Comparison of ENCODE assay signal across 14 mouse cellular contexts in the genomic region with DNA sequence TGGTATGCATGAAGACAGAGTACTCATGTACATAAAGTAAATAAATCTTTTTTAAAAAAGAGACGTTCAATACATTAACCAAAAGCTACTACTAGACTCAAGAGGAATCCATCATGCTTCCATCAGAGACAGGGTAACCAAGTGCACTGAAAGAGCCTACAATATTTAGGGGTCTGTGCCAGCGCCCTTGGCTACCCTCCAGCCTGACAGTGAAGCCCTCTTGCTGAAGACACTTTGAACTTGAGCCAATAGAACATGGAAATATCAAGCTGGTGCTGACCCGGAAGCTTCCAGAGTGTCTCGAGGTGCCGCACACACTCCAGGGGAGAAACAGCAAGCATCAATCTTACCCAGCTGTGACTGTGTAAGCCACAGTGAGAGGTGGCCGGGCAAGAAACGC.
"Had no signal": no experiment of that assay in that cellular context is flagged by ENCODE, and none has a peak within 500 bp of the region (broad histone marks: within the 10 kb centered on the region; RNA-seq: fewer than 3 reads in every experiment).

No protein-coding gene starts in this region.

- H3K4me3 ChIP-seq: kidney, embryonic 15.5 days; liver, embryonic 13.5 days; midbrain, embryonic 12.5 days; midbrain, embryonic 15.5 days; neural tube, embryonic 12.5 days; neural tube, embryonic 15.5 days had no signal

- DNase-seq: kidney, adult 2 months; kidney, postnatal 14 days; kidney, postnatal 4 days; liver, embryonic 13.5 days; lung, embryonic 14.5 days; right cerebral cortex, postnatal 25 days; thymus, adult 18-20 months; thymus, postnatal 36 days had no signal

- H3K9me3 ChIP-seq: kidney, embryonic 15.5 days; liver, embryonic 13.5 days; midbrain, embryonic 12.5 days; midbrain, embryonic 15.5 days; neural tube, embryonic 12.5 days; neural tube, embryonic 15.5 days had no signal

- H3K27ac ChIP-seq: kidney, embryonic 15.5 days; liver, embryonic 13.5 days; macrophage; midbrain, embryonic 12.5 days; midbrain, embryonic 15.5 days; neural tube, embryonic 12.5 days; neural tube, embryonic 15.5 days had no signal

- H3K4me1 ChIP-seq: kidney, embryonic 15.5 days; liver, embryonic 13.5 days; midbrain, embryonic 15.5 days; neural tube, embryonic 12.5 days had no signal

- H3K27me3 ChIP-seq: kidney, embryonic 15.5 days; liver, embryonic 13.5 days; midbrain, embryonic 12.5 days; midbrain, embryonic 15.5 days; neural tube, embryonic 12.5 days; neural tube, embryonic 15.5 days had no signal

- ATAC-seq: midbrain, embryonic 15.5 days had no signal

- H3K4me2 ChIP-seq: kidney, embryonic 15.5 days; liver, embryonic 13.5 days; lung, embryonic 14.5 days; midbrain, embryonic 12.5 days; midbrain, embryonic 15.5 days; neural tube, embryonic 12.5 days; neural tube, embryonic 15.5 days had no signal

- H3K9ac ChIP-seq: kidney, embryonic 15.5 days; liver, embryonic 13.5 days; lung, embryonic 14.5 days; midbrain, embryonic 12.5 days; midbrain, embryonic 15.5 days; neural tube, embryonic 12.5 days; neural tube, embryonic 15.5 days had no signal
